Mouse (Mus musculus) spleen, adult 2 months (tissue): Measurements from ENCODE around the gene Sirpa. TPM values are rescaled to one million over a fixed set of nuclear protein-coding genes. Genes with fewer than 3 reads are reported as not detected.

Experiments used
- DNase-seq, 2 experiments: peaks; one replicate each; pipeline versions ENCODE4 v3.0.0 to v3.0.0-alpha.2; 2012 to 2021; ENCODE audit warnings: low spot score in 2 of 2, low read depth in 1 of 2
- H3K27ac ChIP-seq: fragments of 200-500 bp; 2 replicates; pipeline ENCODE4 v1.5.1; 2012; ENCODE audit warnings: low read length, inconsistent platforms; ENCODE audit not compliant: insufficient read depth
- H3K27me3 ChIP-seq: fragments of 200-500 bp; 2 replicates; pipeline ENCODE4 v1.6.1; 2012; ENCODE audit warnings: mild to moderate bottlenecking, moderate library complexity, low read length, inconsistent platforms; ENCODE audit not compliant: control insufficient read depth, insufficient read depth
- H3K36me3 ChIP-seq: fragments of 200-500 bp; 2 replicates; pipeline ENCODE4 v1.6.1; 2012; ENCODE audit warnings: mild to moderate bottlenecking, low read length, inconsistent platforms; ENCODE audit not compliant: control insufficient read depth, insufficient read depth
- H3K4me1 ChIP-seq: fragments of 200-500 bp; 2 replicates; pipeline ENCODE4 v1.6.1; 2011; ENCODE audit warnings: inconsistent platforms; ENCODE audit not compliant: control insufficient read depth, insufficient read depth, insufficient read length
- H3K4me3 ChIP-seq: fragments of 200-500 bp; 2 replicates; pipeline ENCODE4 v1.5.1; 2011; ENCODE audit warnings: mild to moderate bottlenecking, inconsistent platforms; ENCODE audit not compliant: insufficient read depth, insufficient read length; ENCODE audit errors: extremely low read depth
- CTCF ChIP-seq: fragments of 200-500 bp; IDR thresholded peaks from 2 replicates; pipeline ENCODE4 v1.5.1; 2011; ENCODE audit warnings: mild to moderate bottlenecking, inconsistent platforms; ENCODE audit not compliant: insufficient read depth, insufficient read length, insufficient replicate concordance; ENCODE audit errors: extremely low read depth
- POLR2A ChIP-seq: fragments of 200-500 bp; IDR thresholded peaks from 2 replicates; pipeline ENCODE4 v1.6.1; 2011; ENCODE audit warnings: low read depth, low read length, inconsistent platforms
- WGBS: fragments of 180-500 bp; shearing (Covaris S2); methylation state at CpG from one replicate; pipeline ENCODE4 v1.1.7; 2018; 5-methylcytosine and 5-hydroxymethylcytosine counted together
- polyA plus RNA-seq: library from polyadenylated mRNA; depleted of rRNA; stranded (reverse); fragments of >200 nt; gene quantifications from 2 replicates; pipeline ENCODE4 v1.2.3, GENCODE M21; 2012

Sirpa gene
- polyA plus RNA-seq, 1 experiment = 145 TPM

DNA sequence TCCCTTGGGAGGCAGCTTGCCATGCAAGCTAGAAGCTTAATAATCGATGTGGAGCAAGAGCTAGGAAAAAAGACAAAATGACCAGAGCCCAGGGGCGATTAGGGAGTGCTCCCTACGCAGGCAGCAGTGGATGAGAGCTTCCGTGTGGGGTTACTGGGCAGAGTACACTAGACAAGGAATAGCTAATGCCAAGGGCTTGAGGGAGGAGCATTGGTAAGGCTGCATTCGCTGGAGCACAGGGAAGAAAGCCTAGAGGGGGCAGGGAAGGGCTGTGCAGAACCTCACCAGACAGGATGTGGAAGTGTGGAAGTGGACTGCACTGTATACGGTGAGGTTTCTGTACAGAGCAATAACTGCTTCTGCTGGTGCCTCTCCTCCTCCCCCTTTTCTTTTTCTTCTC, 32.3 kb downstream of the Sirpa start:
- H3K27ac ChIP-seq = no peak overlapping the region
- DNase-seq = no peak
- H3K27me3 ChIP-seq = no peaks in the 10 kb centered on the region
- no peak overlapping the region for H3K4me3 ChIP-seq
- no peaks in the 10 kb centered on the region for H3K36me3 ChIP-seq
- TF ChIP-seq CTCF = no peak
- TF ChIP-seq POLR2A = no peak
- peaks cover 16% of the 10 kb centered on the region for H3K4me1 ChIP-seq
- WGBS = 69% methylated on average over 6 of the region's 6 CpGs

DNA sequence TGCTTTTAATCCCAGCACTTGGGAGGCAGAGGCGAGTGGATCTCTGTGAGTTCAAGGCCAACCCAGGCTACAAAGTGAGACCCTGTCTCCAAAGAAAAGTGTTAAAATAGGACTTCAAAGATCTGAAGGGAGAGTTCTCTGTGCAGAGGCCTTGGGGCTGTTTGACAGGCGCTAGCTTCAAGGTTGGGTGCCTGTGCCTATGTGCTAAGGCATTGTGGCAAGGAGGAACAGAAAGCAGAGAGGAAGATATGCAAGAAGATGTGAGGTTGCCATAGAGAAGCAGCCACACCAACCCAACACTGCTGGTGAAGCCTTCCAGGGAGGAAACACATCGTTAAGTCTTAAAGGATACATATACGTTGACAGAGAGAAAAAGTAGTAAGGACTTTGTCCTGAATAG, 33.2 kb downstream of the Sirpa start:
- Histone ChIP-seq H3K27me3 (no peaks in the 10 kb centered on the region), H3K4me3 (no peak overlapping the region), H3K4me1 (peaks cover 16% of the 10 kb centered on the region), H3K27ac (no peak overlapping the region), H3K36me3 (no peaks in the 10 kb centered on the region)
- peak; percentile 29 to 45 for DNase-seq
- TF ChIP-seq CTCF = no peak
- 51% methylated on average over 4 of the region's 4 CpGs for WGBS

DNA sequence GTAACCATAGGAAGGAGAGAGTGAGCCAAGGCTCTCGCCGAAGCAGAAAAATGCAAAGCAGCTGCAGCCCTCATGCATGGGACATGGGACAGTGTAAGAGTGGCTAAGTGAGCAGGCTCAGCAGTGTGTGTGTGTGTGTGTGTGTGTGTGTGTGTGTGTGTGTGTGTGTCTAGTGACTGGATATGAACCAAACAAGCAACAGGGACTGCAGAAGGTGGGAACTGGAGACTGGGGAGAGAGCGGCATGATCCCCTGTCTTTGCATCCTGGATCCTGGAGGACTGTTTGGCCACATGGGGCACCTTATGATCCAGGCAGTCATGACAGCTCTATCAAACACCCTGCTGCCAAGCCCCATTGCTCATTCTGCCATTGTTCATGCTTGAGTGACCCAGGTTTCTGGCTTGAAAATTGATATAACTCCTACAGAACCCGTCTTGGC, 34.0 kb downstream of the Sirpa start:
- H3K36me3 ChIP-seq = no peaks in the 10 kb centered on the region
- TF ChIP-seq POLR2A = no peak
- TF ChIP-seq CTCF = no peak
- H3K27me3 ChIP-seq = no peaks in the 10 kb centered on the region
- H3K27ac ChIP-seq = no peak overlapping the region
- H3K4me1 ChIP-seq = peaks cover 16% of the 10 kb centered on the region
- no peak for DNase-seq
- 78% methylated on average over 4 of the region's 4 CpGs for WGBS
- H3K4me3 ChIP-seq = no peak overlapping the region

DNA sequence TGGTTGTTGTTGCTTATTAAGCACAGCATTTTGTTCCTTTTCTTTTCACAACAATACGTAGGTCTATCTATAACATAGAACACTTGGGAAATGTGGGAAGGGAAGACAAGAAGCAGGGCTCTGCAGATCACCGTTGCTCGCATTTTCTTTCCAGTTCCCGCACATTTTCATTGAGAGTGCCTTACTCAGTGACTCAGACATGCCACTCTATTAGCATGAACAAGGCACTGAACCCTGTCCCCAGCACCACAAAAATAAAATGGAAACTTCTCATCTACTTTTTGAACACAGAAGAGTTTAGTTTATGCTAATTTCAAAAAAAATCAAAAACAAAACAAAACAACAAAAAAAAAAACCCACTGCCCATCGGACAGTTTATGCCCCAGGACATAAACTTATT, 34.5 kb downstream of the Sirpa start:
- Histone ChIP-seq H3K4me1 (peaks cover 14% of the 10 kb centered on the region), H3K27me3 (no peaks in the 10 kb centered on the region), H3K4me3 (no peak overlapping the region), H3K36me3 (no peaks in the 10 kb centered on the region), H3K27ac (no peak overlapping the region)
- no peak for TF ChIP-seq POLR2A
- TF ChIP-seq CTCF = no peak
- 92% methylated on average over 5 of the region's 5 CpGs for WGBS
- no peak for DNase-seq

DNA sequence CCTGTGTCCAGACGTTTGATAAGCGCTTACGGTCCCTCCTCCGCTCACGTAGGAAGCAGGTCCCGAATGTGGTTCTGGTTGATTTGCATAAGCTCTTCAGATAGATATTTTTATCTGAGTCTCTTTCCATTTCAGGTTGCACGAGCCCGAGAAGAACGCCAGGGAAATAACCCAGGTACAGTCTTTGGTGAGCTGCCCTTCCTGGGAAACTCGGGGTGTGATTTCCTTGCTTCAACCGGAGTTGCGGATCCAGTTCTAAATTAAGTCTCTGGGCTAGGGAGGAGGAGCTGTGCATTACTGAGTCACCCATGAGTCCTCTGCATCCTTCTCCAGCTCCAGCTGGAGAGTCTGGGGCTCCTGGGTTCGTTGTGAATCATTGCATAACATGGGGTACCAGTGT, 35.2 kb downstream of the Sirpa start:
- Histone ChIP-seq H3K27ac (no peak overlapping the region), H3K36me3 (no peaks in the 10 kb centered on the region), H3K4me1 (peaks cover 13% of the 10 kb centered on the region), H3K27me3 (no peaks in the 10 kb centered on the region), H3K4me3 (no peak overlapping the region)
- TF ChIP-seq CTCF (no peak), POLR2A (no peak)
- no peak for DNase-seq
- WGBS = 76% methylated on average over 13 of the region's 13 CpGs

DNA sequence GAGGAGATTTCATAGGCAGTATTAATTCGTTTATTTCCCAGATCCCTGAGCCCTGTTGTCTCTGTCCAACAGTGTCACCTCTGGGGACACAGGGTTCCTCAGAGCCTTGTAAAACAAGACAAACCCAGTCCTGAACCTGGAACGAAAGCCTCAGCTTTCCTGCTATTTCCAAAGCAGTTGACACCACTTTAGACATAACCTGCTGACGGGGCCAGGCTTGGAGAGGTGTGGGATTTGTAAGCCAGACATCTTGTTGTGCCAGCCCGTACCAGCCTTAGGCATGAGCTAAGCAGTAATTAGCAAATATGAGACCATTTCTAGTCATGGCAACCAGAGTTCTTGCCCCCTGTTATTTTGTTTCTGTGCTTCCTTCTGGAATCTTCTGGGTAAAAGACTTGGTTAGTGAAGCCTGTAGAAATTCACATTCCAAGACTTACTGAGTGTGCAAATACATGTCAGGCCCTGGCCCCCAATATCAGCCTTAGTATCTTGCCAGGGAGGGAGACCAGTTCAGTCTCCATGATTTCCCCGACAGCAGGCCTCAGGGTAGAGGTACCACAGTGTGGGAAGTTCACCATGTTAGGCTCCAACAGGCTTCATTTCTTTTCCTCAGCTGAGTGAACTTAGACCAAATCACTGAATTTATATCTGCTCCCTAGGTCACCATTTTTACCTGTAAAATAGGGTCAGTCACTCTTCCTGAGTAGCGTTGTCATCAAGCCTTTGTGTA, 36.0 kb downstream of the Sirpa start:
- Histone ChIP-seq H3K36me3 (no peaks in the 10 kb centered on the region), H3K27me3 (no peaks in the 10 kb centered on the region), H3K27ac (no peak overlapping the region), H3K4me3 (no peak overlapping the region), H3K4me1 (peaks cover 16% of the 10 kb centered on the region)
- DNase-seq = no peak
- TF ChIP-seq CTCF = no peak
- 90% methylated on average over 6 of the region's 6 CpGs for WGBS

DNA sequence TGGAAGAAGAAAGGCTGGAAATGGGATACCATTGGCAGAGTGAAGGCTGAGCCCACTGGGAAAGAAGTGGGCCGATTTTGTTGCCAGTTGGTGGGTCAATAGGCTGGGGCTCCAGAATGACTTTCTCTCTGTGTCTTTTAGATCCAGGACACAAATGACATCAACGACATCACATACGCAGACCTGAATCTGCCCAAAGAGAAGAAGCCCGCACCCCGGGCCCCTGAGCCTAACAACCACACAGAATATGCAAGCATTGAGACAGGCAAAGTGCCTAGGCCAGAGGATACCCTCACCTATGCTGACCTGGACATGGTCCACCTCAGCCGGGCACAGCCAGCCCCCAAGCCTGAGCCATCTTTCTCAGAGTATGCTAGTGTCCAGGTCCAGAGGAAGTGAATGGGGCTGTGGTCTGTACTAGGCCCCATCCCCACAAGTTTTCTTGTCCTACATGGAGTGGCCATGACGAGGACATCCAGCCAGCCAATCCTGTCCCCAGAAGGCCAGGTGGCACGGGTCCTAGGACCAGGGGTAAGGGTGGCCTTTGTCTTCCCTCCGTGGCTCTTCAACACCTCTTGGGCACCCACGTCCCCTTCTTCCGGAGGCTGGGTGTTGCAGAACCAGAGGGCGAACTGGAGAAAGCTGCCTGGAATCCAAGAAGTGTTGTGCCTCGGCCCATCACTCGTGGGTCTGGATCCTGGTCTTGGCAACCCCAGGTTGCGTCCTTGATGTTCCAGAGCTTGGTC, 37.3 kb downstream of the Sirpa start:
- Histone ChIP-seq H3K4me1 (peaks cover 16% of the 10 kb centered on the region), H3K36me3 (no peaks in the 10 kb centered on the region), H3K4me3 (no peak overlapping the region), H3K27ac (no peak overlapping the region), H3K27me3 (no peaks in the 10 kb centered on the region)
- TF ChIP-seq CTCF (no peak), POLR2A (no peak)
- DNase-seq = no peak
- 91% methylated on average over 15 of the region's 15 CpGs for WGBS
